Mouse (Mus musculus): ENCODE results near the gene Itgad.

Itgad gene

GRCm38 (mm10) chr7:128154076-128154475 is at the start of gene Itgad:
Gene Itgad, plus strand, starts transcription at chr7:128154376.
- no peak for DNase-seq (ENCODE audit: low read depth)

- DNase-seq (ENCODE audit: low read depth) = peak; percentile 36
Measured at GRCm38 (mm10) chr7:128105246-128105645, 48.9 kb upstream of the Itgad start.

- no peak for DNase-seq (ENCODE audit: low read depth)
Measured at GRCm38 (mm10) chr7:128107462-128107861, 46.7 kb upstream of the Itgad start.

- DNase-seq (ENCODE audit: low read depth) = peak; percentile 47
Measured at GRCm38 (mm10) chr7:128110314-128110713, 43.9 kb upstream of the Itgad start.

GRCm38 (mm10) chr7:128112131-128112530 is 42.0 kb upstream of the Itgad start:
- no peak for DNase-seq (ENCODE audit: low read depth)

GRCm38 (mm10) chr7:128114371-128115105 is 39.6 kb upstream of the Itgad start:
- no peak for DNase-seq (ENCODE audit: low read depth)

- DNase-seq (ENCODE audit: low read depth) = no peak
Measured at GRCm38 (mm10) chr7:128115211-128115958, 38.8 kb upstream of the Itgad start.

- no peak for DNase-seq (ENCODE audit: low read depth)
Measured at GRCm38 (mm10) chr7:128116396-128116795, 37.8 kb upstream of the Itgad start.

- DNase-seq (ENCODE audit: low read depth) = no peak
Measured at GRCm38 (mm10) chr7:128119726-128120490, 34.3 kb upstream of the Itgad start.

GRCm38 (mm10) chr7:128128741-128129720 is 25.1 kb upstream of the Itgad start, which contains the start of gene Itgax:
Gene Itgax, plus strand, starts transcription at chr7:128129547.
- DNase-seq (ENCODE audit: low read depth) = peak; percentile 90

- DNase-seq (ENCODE audit: low read depth) = no peak
Measured at GRCm38 (mm10) chr7:128132148-128132547, 22.0 kb upstream of the Itgad start.

GRCm38 (mm10) chr7:128133596-128133995 is 20.6 kb upstream of the Itgad start:
- DNase-seq (ENCODE audit: low read depth) = peak; percentile 71

GRCm38 (mm10) chr7:128136927-128137326 is 17.2 kb upstream of the Itgad start:
- no peak for DNase-seq (ENCODE audit: low read depth)

GRCm38 (mm10) chr7:128139611-128140010 is 14.6 kb upstream of the Itgad start:
- no peak for DNase-seq (ENCODE audit: low read depth)

GRCm38 (mm10) chr7:128150970-128151369 is 3.2 kb upstream of the Itgad start:
- DNase-seq (ENCODE audit: low read depth) = no peak

GRCm38 (mm10) chr7:128154924-128155323 is 748 bp downstream of the Itgad start:
- no peak for DNase-seq (ENCODE audit: low read depth)

GRCm38 (mm10) chr7:128158688-128159354 is 4.6 kb downstream of the Itgad start:
- DNase-seq (ENCODE audit: low read depth) = peak; percentile 78

GRCm38 (mm10) chr7:128164001-128164400 is 9.8 kb downstream of the Itgad start:
- DNase-seq (ENCODE audit: low read depth) = no peak

- DNase-seq (ENCODE audit: low read depth) = no peak
Measured at GRCm38 (mm10) chr7:128166391-128166790, 12.2 kb downstream of the Itgad start.

- DNase-seq (ENCODE audit: low read depth) = no peak
Measured at GRCm38 (mm10) chr7:128169996-128170395, 15.8 kb downstream of the Itgad start.

GRCm38 (mm10) chr7:128178385-128178784 is 24.2 kb downstream of the Itgad start:
- no peak for DNase-seq (ENCODE audit: low read depth)
